Comparison of ENCODE assay signal across 23 mouse cellular contexts in genomic region chr19:34813961-34814360, GRCm38 (mm10).
A peak's percentile ranks its signal among the peaks of the same experiment; 100 is the strongest.
DNase-seq lines count a peak whose midpoint lies in the region; ATAC-seq and TF ChIP-seq lines count a peak whose summit lies in the region.
"Had no signal": no experiment of that assay in that cellular context is flagged by ENCODE, and none has a peak within 500 bp of the region (broad histone marks: within the 10 kb centered on the region; RNA-seq: fewer than 3 reads in every experiment).

No protein-coding gene starts in this region.

- H3K27me3 ChIP-seq in liver, postnatal 0 days (ENCODE audit: insufficient read depth, low read length), result no peaks in the 10 kb centered on the region
- no peaks in the 10 kb centered on the region for H3K27me3 ChIP-seq in liver, embryonic 11.5 days (replicated peaks; ENCODE audit: control insufficient read depth, insufficient read depth, low read length)
- H3K27me3 ChIP-seq in midbrain, embryonic 14.5 days (ENCODE audit: control insufficient read depth, insufficient read depth, low read length), result no peaks in the 10 kb centered on the region
- H3K27me3 ChIP-seq in midbrain, embryonic 13.5 days, result no peaks in the 10 kb centered on the region
- H3K27me3 ChIP-seq in midbrain, embryonic 16.5 days (ENCODE audit: control insufficient read depth, insufficient read depth, low read depth, low read length), result no peaks in the 10 kb centered on the region
- H3K27me3 ChIP-seq: CH12.LX; embryonic facial prominence, embryonic 12.5 days; forebrain, embryonic 13.5 days; Patski had no signal

- DNase-seq in heart, adult 11 months, result peak; percentile 66
- DNase-seq in heart, adult 18-20 months, result no peak
- no peak for DNase-seq in liver, postnatal 0 days
- DNase-seq in liver, embryonic 11.5 days (ENCODE audit: low spot score), result no peak
- DNase-seq in midbrain, embryonic 14.5 days, result no peak
- DNase-seq: adrenal gland, adult 8-10 months; adrenal gland, postnatal 14 days; adrenal gland, postnatal 36 days; B cell, adult 2 months; cerebellum, adult 11-12 months; cerebellum, adult 2 months; cerebellum, adult 9-10 months; cerebellum, postnatal 25 days had no signal

- H3K4me2 ChIP-seq in liver, postnatal 0 days (ENCODE audit: low read depth, low read length), result no peak overlapping the region
- H3K4me2 ChIP-seq in liver, embryonic 11.5 days, result no peak overlapping the region
- H3K4me2 ChIP-seq in midbrain, embryonic 14.5 days (ENCODE audit: low read length), result no peak overlapping the region
- H3K4me2 ChIP-seq in midbrain, embryonic 13.5 days (replicated peaks), result no peak overlapping the region
- no peak overlapping the region for H3K4me2 ChIP-seq in midbrain, embryonic 16.5 days (ENCODE audit: low read length)
- H3K4me2 ChIP-seq: embryonic facial prominence, embryonic 12.5 days; forebrain, embryonic 13.5 days had no signal

- TF ChIP-seq CTCF in liver, postnatal 0 days (IDR thresholded peaks at IDR 0.05; ENCODE audit: low read depth), result no peak

- peaks cover 3% of the 10 kb centered on the region; the same call in 1 of the 2 replicates for H3K4me1 ChIP-seq in liver, postnatal 0 days (ENCODE audit: insufficient read depth)
- no peaks in the 10 kb centered on the region for H3K4me1 ChIP-seq in liver, embryonic 11.5 days (replicated peaks; ENCODE audit: control insufficient read depth, insufficient read depth, low read length)
- peaks cover 5% of the 10 kb centered on the region for H3K4me1 ChIP-seq in midbrain, embryonic 14.5 days (ENCODE audit: control insufficient read depth, insufficient read depth, low read length)
- H3K4me1 ChIP-seq in midbrain, embryonic 13.5 days (replicated peaks), result peaks cover 8% of the 10 kb centered on the region
- peaks cover 5% of the 10 kb centered on the region; the same call in 1 of the 2 replicates for H3K4me1 ChIP-seq in midbrain, embryonic 16.5 days (ENCODE audit: control insufficient read depth, insufficient read depth, low read length)
- H3K4me1 ChIP-seq: embryonic facial prominence, embryonic 12.5 days; forebrain, embryonic 13.5 days had no signal

- H3K27ac ChIP-seq in liver, postnatal 0 days (ENCODE audit: low read depth), result peak overlapping the region; percentile 45; the same call in 1 of the 2 replicates
- H3K27ac ChIP-seq in liver, embryonic 11.5 days (ENCODE audit: low read depth, low read length), result no peak overlapping the region
- 0 out of 2 replicates have a peak overlapping the region, but pooled peaks have one; percentile 22 for H3K27ac ChIP-seq in midbrain, embryonic 14.5 days (replicated peaks; ENCODE audit: low read depth, low read length)
- no peak overlapping the region for H3K27ac ChIP-seq in midbrain, embryonic 13.5 days
- H3K27ac ChIP-seq in midbrain, embryonic 16.5 days (ENCODE audit: low read length), result peak overlapping the region; percentile 42; the same call in 1 of the 2 replicates
- H3K27ac ChIP-seq: embryonic facial prominence, embryonic 10.5 days; embryonic facial prominence, embryonic 12.5 days; forebrain, embryonic 13.5 days had no signal

- ATAC-seq in liver, postnatal 0 days, result no peak; the same call in 1 of the 2 replicates
- no peak for ATAC-seq in liver, embryonic 11.5 days (replicated peaks; ENCODE audit: low FRiP score)
- no peak for ATAC-seq in midbrain, embryonic 14.5 days (ENCODE audit: low FRiP score, low TSS enrichment)
- ATAC-seq in midbrain, embryonic 13.5 days, result no peak
- peak; percentile 25; the same call in 1 of the 2 replicates for ATAC-seq in midbrain, embryonic 16.5 days
- ATAC-seq: activated CD4-positive, CD25-positive, alpha-beta regulatory T cell, adult 4 months; CD4-positive, CD25-positive, alpha-beta regulatory T cell, adult 4 months; Patski had no signal

- H3K9me3 ChIP-seq in liver, postnatal 0 days (ENCODE audit: low read length), result no peaks in the 10 kb centered on the region
- no peaks in the 10 kb centered on the region for H3K9me3 ChIP-seq in liver, embryonic 11.5 days (ENCODE audit: control insufficient read depth, low read length)
- no peaks in the 10 kb centered on the region for H3K9me3 ChIP-seq in midbrain, embryonic 14.5 days (ENCODE audit: control insufficient read depth, low read length)
- H3K9me3 ChIP-seq in midbrain, embryonic 13.5 days, result no peaks in the 10 kb centered on the region
- H3K9me3 ChIP-seq in midbrain, embryonic 16.5 days (replicated peaks; ENCODE audit: control insufficient read depth, low read length, poor library complexity, severe bottlenecking), result no peaks in the 10 kb centered on the region
- H3K9me3 ChIP-seq: embryonic facial prominence, embryonic 10.5 days; embryonic facial prominence, embryonic 12.5 days; forebrain, embryonic 13.5 days; G1E had no signal

- no peak overlapping the region for H3K9ac ChIP-seq in liver, postnatal 0 days (replicated peaks)
- H3K9ac ChIP-seq in liver, embryonic 11.5 days (ENCODE audit: low read depth, low read length), result no peak overlapping the region
- H3K9ac ChIP-seq in midbrain, embryonic 14.5 days (replicated peaks; ENCODE audit: low read length), result no peak overlapping the region
- H3K9ac ChIP-seq in midbrain, embryonic 13.5 days (replicated peaks), result no peak overlapping the region
- no peak overlapping the region for H3K9ac ChIP-seq in midbrain, embryonic 16.5 days (ENCODE audit: low read depth, low read length)
- H3K9ac ChIP-seq: embryonic facial prominence, embryonic 12.5 days; forebrain, embryonic 13.5 days had no signal

- WGBS in liver, postnatal 0 days (ENCODE audit: insufficient replicate concordance), result 67% methylated on average over 6 of the region's 6 CpGs
- 78% methylated on average over 6 of the region's 6 CpGs for WGBS in liver, embryonic 11.5 days
- 95% methylated on average over 6 of the region's 6 CpGs for WGBS in midbrain, embryonic 14.5 days
- WGBS in midbrain, embryonic 13.5 days, result 93% methylated on average over 6 of the region's 6 CpGs
- 95% methylated on average over 6 of the region's 6 CpGs for WGBS in midbrain, embryonic 16.5 days

- 0 out of 2 replicates have a peak, but pooled peaks cover 6% of the 10 kb centered on the region for H3K36me3 ChIP-seq in liver, postnatal 0 days (replicated peaks; ENCODE audit: insufficient read depth, low read length)
- H3K36me3 ChIP-seq in liver, embryonic 11.5 days (ENCODE audit: control insufficient read depth, insufficient read depth, low read length), result no peaks in the 10 kb centered on the region
- H3K36me3 ChIP-seq in midbrain, embryonic 14.5 days (ENCODE audit: control insufficient read depth, insufficient read depth, low read length), result no peaks in the 10 kb centered on the region
- H3K36me3 ChIP-seq in midbrain, embryonic 13.5 days, result no peaks in the 10 kb centered on the region
- H3K36me3 ChIP-seq in midbrain, embryonic 16.5 days (ENCODE audit: control insufficient read depth, insufficient read depth, low read length), result 0 out of 2 replicates have a peak, but pooled peaks cover 1% of the 10 kb centered on the region
- H3K36me3 ChIP-seq: embryonic facial prominence, embryonic 12.5 days had no signal

- H3K4me3 ChIP-seq in liver, postnatal 0 days (ENCODE audit: low read depth, low read length), result no peak overlapping the region
- no peak overlapping the region for H3K4me3 ChIP-seq in liver, embryonic 11.5 days (ENCODE audit: low read depth, low read length)
- no peak overlapping the region for H3K4me3 ChIP-seq in midbrain, embryonic 14.5 days (replicated peaks; ENCODE audit: low read depth, low read length)
- H3K4me3 ChIP-seq in midbrain, embryonic 13.5 days (replicated peaks), result no peak overlapping the region
- no peak overlapping the region for H3K4me3 ChIP-seq in midbrain, embryonic 16.5 days (ENCODE audit: low read depth, low read length)
- H3K4me3 ChIP-seq: embryonic facial prominence, embryonic 10.5 days; embryonic facial prominence, embryonic 12.5 days; forebrain, embryonic 13.5 days had no signal

- TF ChIP-seq EP300 in liver, postnatal 0 days (IDR thresholded peaks at IDR 0.05; ENCODE audit: low read depth), result no peak

Comparison
In these comparisons a context has a peak if more than half of its experiments do, and no peak if none do; other contexts are left out.
1. H3K27ac ChIP-seq: peak in liver, postnatal 0 days (single experiment), midbrain, embryonic 14.5 days (single experiment) and midbrain, embryonic 16.5 days (single experiment); none in liver, embryonic 11.5 days (single experiment) and midbrain, embryonic 13.5 days (single experiment).